Mouse (Mus musculus): ENCODE measurements at regions not wholly inside any gene's neighbourhood (a gene's known extent, or its start where the extent isn't known, plus 50 kb on each side); places are given as distances from the start of the nearest gene placed in this dataset.
A peak's percentile ranks its signal among the peaks of the same experiment; 100 is the strongest.
"Not testable (repeated sequence)": the region's sequence is repeated elsewhere in the genome, so short reads cannot be mapped to it uniquely, and the experiment has no call there.

DNA sequence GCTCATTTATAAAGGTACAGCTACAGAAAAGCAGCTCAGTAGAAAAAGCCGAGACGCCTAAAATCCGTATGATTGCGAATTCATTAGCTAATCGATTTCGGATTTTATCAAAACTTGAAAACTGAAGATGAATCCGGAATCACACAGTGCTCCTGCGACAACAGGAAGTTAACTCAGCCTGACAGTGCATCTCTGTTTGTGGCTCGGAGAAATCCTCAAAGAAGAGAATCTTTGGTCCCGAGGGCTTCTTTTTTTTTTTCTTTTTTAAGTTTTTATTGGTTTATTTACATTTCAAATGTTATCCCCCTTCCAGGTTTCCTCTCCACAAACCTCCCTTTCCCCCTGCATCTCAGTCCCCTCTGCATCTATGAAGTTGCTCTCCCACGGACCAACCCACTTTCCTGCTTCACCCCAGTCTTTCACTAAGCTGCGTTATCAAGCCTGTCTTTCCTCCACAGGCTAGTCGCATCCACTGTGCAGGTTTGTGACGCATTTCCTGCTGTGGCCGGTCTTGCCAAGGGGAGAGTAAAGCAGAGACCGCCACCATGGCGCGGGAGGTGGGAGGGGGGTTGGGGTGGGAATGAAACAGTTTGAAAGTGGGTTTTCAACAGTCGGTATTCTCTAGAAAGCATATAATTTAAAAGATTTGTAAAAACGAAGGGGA lies 593.4 kb upstream of the Snrpn start:
- DNase-seq (ENCODE audit: low spot score in 2 of 2), result peak; percentile 9 to 41

DNA sequence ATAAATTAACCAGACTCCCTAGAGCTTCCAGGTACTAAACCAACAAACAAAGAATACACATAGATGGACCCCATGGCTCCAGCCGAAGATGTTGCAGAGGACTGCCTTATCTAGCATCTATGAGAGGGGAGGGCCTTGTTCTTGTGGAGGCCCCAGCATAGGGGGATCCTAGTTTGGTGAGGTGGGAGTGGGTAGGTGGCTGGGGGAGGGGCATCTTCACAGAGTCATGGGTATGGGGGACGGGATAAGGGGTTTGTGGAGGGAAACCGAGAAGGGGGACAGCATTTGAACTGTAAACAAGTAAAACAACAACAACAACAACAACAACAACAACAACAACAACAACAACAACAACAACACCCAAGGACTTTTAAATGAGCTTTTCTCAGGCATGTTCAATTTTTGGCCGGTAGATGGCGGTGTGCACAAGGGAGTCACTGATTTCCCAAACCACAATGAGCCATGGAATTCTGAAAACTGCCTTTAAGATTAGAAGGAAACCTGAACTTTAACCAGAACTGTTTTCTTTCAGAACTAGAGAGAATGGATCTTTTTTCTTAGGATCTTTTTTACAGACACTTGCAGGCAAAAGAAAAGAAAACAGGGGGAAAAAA lies 588.2 kb upstream of the Snrpn start:
- DNase-seq (ENCODE audit: low spot score in 2 of 2), result not testable (repeated sequence)

Data from left cerebral cortex, adult 8-10 months (tissue).